Mouse (Mus musculus) myocyte (in vitro differentiated cells): ENCODE data around the gene Yif1b.

Experiments used
- CEBPB ChIP-seq: IDR thresholded peaks from 2 replicates; pipeline ENCODE4 v1.6.1; 2011; ENCODE audit warnings: mild to moderate bottlenecking, moderate library complexity; ENCODE audit not compliant: poor library complexity, insufficient read depth, severe bottlenecking
- MAX ChIP-seq: IDR thresholded peaks from one replicate; pipeline ENCODE4 v1.6.1; 2011; ENCODE audit warnings: low read depth, mild to moderate bottlenecking, control low read depth
- MYOG ChIP-seq, 3 experiments: IDR thresholded peaks; one replicate each; pipeline ENCODE4 v1.6.1; 2011; ENCODE audit warnings: control low read depth in 2 of 3, low read depth in 2 of 3, mild to moderate bottlenecking in 2 of 3; ENCODE audit not compliant: insufficient read length in 2 of 3, control insufficient read depth in 1 of 3, insufficient read depth in 1 of 3
- POLR2A ChIP-seq: IDR thresholded peaks from one replicate; pipeline ENCODE4 v1.6.1; 2011; ENCODE audit warnings: low read depth, mild to moderate bottlenecking, control low read depth, moderate library complexity; ENCODE audit not compliant: insufficient read length
- POLR2AphosphoS2 ChIP-seq: IDR thresholded peaks from one replicate; pipeline ENCODE4 v1.6.1; 2011; ENCODE audit warnings: low read depth, control low read depth; ENCODE audit not compliant: insufficient read length
- REST ChIP-seq: IDR thresholded peaks from one replicate; pipeline ENCODE4 v1.6.1; 2011; ENCODE audit warnings: mild to moderate bottlenecking, control low read depth, moderate library complexity; ENCODE audit not compliant: insufficient read depth, insufficient read length
- TCF12 ChIP-seq: IDR thresholded peaks from one replicate; pipeline ENCODE4 v1.6.1; 2011; ENCODE audit warnings: mild to moderate bottlenecking, control low read depth; ENCODE audit not compliant: poor library complexity, insufficient read depth, severe bottlenecking
- TCF3 ChIP-seq: IDR thresholded peaks from one replicate; pipeline ENCODE4 v1.6.1; 2011; ENCODE audit warnings: low read depth, control low read depth; ENCODE audit not compliant: insufficient read length
- USF1 ChIP-seq: IDR thresholded peaks from one replicate; pipeline ENCODE4 v1.6.1; 2011; ENCODE audit warnings: low read depth, mild to moderate bottlenecking, control low read depth, moderate library complexity

GRCm38 (mm10) chr7:29257368-29257767, 19.2 kb downstream of the Yif1b start:
- TF ChIP-seq USF1, result no peak
- no peak for TF ChIP-seq POLR2A
- TF ChIP-seq MAX, result no peak
- no peak for TF ChIP-seq POLR2AphosphoS2
- no peak for TF ChIP-seq TCF12
- no peak for TF ChIP-seq TCF3
- TF ChIP-seq CEBPB, result no peak
- TF ChIP-seq REST, result no peak
- no peak for TF ChIP-seq MYOG (IDR thresholded peaks at IDR 0.05; ENCODE audit: control insufficient read depth in 1 of 3, insufficient read depth in 1 of 3, insufficient read length in 2 of 3, low read depth in 2 of 3)
